Mouse (Mus musculus) hindbrain, postnatal 0 days (tissue): ENCODE data around the gene Gm20388. TPM values are rescaled to one million over a fixed set of nuclear protein-coding genes. Genes with fewer than 3 reads are reported as not detected.
A peak's percentile ranks its signal among the peaks of the same experiment; 100 is the strongest.

Source experiments
- ATAC-seq: fragments of 200-750 bp; cut with Nextera tagmentation; 2 replicates; pipeline ENCODE4 v1.8.0; 2017; ENCODE audit warnings: mild to moderate bottlenecking, moderate TSS enrichment, moderate library complexity
- DNase-seq: peaks from one replicate; pipeline ENCODE4 v3.0.0-alpha.2; 2015; ENCODE audit warnings: low spot score
- H3K27ac ChIP-seq: fragments of 300-500 bp; sonication (generic); 2 replicates; pipeline ENCODE4 v1.5.1; 2014; ENCODE audit warnings: mild to moderate bottlenecking
- H3K27me3 ChIP-seq: fragments of 300-500 bp; sonication (generic); 2 replicates; pipeline ENCODE4 v1.6.1; 2014; ENCODE audit warnings: low read length, mixed read lengths; ENCODE audit not compliant: insufficient read depth
- H3K36me3 ChIP-seq: fragments of 300-500 bp; sonication (generic); 2 replicates; pipeline ENCODE4 v1.6.1; 2014; ENCODE audit warnings: low read length, mixed read lengths; ENCODE audit not compliant: insufficient read depth
- H3K4me1 ChIP-seq: fragments of 300-500 bp; sonication (generic); 2 replicates; pipeline ENCODE4 v1.6.1; 2014; ENCODE audit warnings: antibody characterized with exemption, low read length, mixed read lengths; ENCODE audit not compliant: insufficient read depth
- H3K4me2 ChIP-seq: fragments of 300-500 bp; sonication (generic); 2 replicates; pipeline ENCODE4 v1.6.1; 2014; ENCODE audit warnings: low read depth, mild to moderate bottlenecking, low read length, moderate library complexity, mixed read lengths
- H3K4me3 ChIP-seq: fragments of 300-500 bp; sonication (generic); 2 replicates; pipeline ENCODE4 v1.5.1; 2014; ENCODE audit warnings: low read length
- H3K9ac ChIP-seq: fragments of 300-500 bp; sonication (generic); replicated peaks from 2 replicates; pipeline ENCODE4 v1.6.1; 2014; ENCODE audit warnings: mild to moderate bottlenecking, low read length, moderate library complexity, mixed read lengths
- H3K9me3 ChIP-seq: fragments of 300-500 bp; sonication (generic); 2 replicates; pipeline ENCODE4 v1.6.1; 2016; ENCODE audit warnings: low read length, mixed read lengths
- CTCF ChIP-seq: IDR thresholded peaks from 2 replicates; pipeline ENCODE4 v1.5.1; 2016; ENCODE audit warnings: antibody characterized with exemption, control low read depth, low read depth
- WGBS: fragments of 180-500 bp; shearing (Covaris S2); extraction: QIAGEN DNeasy Blood & Tissue Kit; methylation state at CpG from one replicate; pipeline ENCODE4 v1.1.7; 2014; 5-methylcytosine and 5-hydroxymethylcytosine counted together
- polyA plus RNA-seq: library from polyadenylated mRNA; unstranded; fragments of >200 nt; fragmentation: Nextera tagmentation; extraction: Ambion mirVana; gene quantifications from 2 replicates; pipeline ENCODE4 v1.2.1, GENCODE M21; 2015
- total RNA-seq: library from RNA; depleted of rRNA; stranded (reverse); fragments of >200 nt; gene quantifications from 2 replicates; pipeline ENCODE4 v1.2.3, GENCODE M21; 2014

The Gm20388 gene
- total and polyA plus RNA-seq, 2 experiments from 2014 or later: 71.3 TPM; not detected in 1

DNA sequence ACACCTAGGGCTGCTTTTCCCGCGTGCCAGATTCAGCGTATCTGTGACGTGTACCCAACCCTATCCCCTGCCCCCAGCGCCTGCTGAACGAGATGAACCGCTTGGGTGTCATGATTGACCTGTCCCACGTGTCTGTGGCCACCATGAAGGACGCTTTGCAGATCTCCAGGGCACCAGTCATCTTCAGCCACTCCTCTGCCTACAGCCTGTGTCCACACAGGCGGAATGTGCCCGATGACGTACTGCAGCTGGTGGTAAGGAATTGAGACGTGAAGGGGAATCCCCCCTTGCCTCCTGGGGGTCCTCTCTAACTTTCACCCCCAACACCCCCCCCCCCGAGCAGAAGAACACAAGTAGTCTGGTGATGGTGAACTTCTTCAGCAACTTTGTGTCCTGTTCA, 3289.2 kb downstream of the Gm20388 start:
- H3K9me3 ChIP-seq: no peaks in the 10 kb centered on the region
- H3K4me2 ChIP-seq: no peak overlapping the region
- H3K4me1 ChIP-seq: no peaks in the 10 kb centered on the region
- ATAC-seq (no peak), DNase-seq (no peak)
- no peaks in the 10 kb centered on the region for H3K36me3 ChIP-seq
- WGBS: 75% methylated on average over 14 of the region's 14 CpGs
- no peaks in the 10 kb centered on the region for H3K27me3 ChIP-seq
- H3K4me3 ChIP-seq: no peak overlapping the region
- TF ChIP-seq CTCF: no peak
- no peak overlapping the region for H3K27ac ChIP-seq
- no peak overlapping the region for H3K9ac ChIP-seq

DNA sequence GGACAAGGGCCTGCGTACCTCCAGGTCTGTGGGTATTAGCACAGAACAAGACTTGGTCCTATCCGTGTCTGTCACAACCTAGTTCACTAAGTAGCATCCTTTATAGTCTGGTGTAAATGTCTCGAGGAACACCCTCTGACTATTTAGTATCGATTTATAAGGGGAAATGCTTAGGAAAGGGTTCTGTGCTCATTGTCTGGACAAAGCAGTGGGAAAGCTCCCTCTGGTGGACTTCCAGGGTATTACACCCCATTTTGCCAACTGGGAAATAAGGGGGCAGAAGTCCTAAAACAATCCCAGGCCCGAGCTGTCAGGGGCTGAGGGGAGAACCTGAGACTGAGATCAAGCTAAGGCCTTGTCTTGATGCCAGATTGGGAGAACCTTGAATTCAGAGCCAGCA, 3291.6 kb downstream of the Gm20388 start:
- H3K4me1 ChIP-seq: no peaks in the 10 kb centered on the region
- H3K9me3 ChIP-seq: no peaks in the 10 kb centered on the region
- peak; percentile 88 for DNase-seq
- ATAC-seq: peak; percentile 50; the same call in 1 of the 2 replicates
- H3K4me2 ChIP-seq: no peak overlapping the region
- peaks cover 11% of the 10 kb centered on the region; the same call in 1 of the 2 replicates for H3K36me3 ChIP-seq
- H3K9ac ChIP-seq: no peak overlapping the region
- no peak overlapping the region for H3K27ac ChIP-seq
- no peaks in the 10 kb centered on the region for H3K27me3 ChIP-seq
- TF ChIP-seq CTCF: peak; percentile 99
- no peak overlapping the region for H3K4me3 ChIP-seq
- 23% methylated on average over 5 of the region's 5 CpGs for WGBS

DNA sequence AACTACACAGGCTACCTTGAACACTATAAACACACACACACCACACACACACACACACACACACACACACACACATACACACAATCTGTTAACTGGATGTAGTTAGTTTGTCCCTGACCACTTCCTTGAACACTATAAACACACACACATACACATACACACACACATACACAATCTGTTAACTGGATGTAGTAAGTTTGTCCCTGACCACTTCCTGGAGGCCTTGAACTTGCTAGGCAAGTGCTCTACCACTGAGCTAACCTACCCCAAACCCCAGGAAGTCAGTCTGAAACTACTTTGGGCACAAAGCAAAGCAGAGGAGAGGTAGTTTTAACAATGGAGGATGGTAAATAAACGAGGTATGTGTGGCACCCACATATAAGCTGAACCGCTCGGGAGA, 3292.9 kb downstream of the Gm20388 start:
- no peak for DNase-seq
- Histone ChIP-seq H3K27me3 (no peaks in the 10 kb centered on the region), H3K9ac (no peak overlapping the region), H3K36me3 (peaks cover 24% of the 10 kb centered on the region; the same call in 1 of the 2 replicates), H3K4me2 (no peak overlapping the region), H3K4me3 (no peak overlapping the region), H3K4me1 (no peaks in the 10 kb centered on the region), H3K27ac (no peak overlapping the region), H3K9me3 (no peaks in the 10 kb centered on the region)
- 85% methylated on average over 3 of the region's 3 CpGs for WGBS
- ATAC-seq: no peak
- no peak for TF ChIP-seq CTCF

DNA sequence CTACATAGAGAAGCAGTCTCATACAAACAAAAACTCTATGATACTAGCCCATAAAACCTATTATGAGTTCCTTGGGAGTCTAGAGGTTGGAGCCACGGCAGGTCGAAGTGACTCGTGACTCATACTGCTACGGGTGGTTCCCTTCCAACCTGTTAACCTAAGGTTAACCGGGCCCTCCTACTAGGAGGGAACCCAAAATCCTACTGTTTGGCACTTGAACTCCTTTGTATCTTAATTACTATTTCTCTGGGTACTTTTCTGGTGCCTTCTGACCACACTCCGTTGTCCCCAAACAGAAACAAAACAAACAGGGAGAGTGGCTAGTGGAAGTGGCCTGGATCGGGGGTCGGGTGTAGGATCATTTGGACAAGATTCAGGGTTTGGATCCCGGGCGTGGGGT, 3301.2 kb downstream of the Gm20388 start:
- Histone ChIP-seq H3K27ac (peak overlapping the region; percentile 78; the same call in 1 of the 2 replicates), H3K36me3 (peaks cover 28% of the 10 kb centered on the region; the same call in 1 of the 2 replicates), H3K4me2 (peak overlapping the region; percentile 95), H3K4me1 (peaks cover 13% of the 10 kb centered on the region), H3K9me3 (no peaks in the 10 kb centered on the region), H3K9ac (peak overlapping the region; percentile 99), H3K4me3 (peak overlapping the region; percentile 97), H3K27me3 (no peaks in the 10 kb centered on the region)
- WGBS: 51% methylated on average over 10 of the region's 10 CpGs
- ATAC-seq: no peak
- TF ChIP-seq CTCF: no peak
- DNase-seq: no peak

DNA sequence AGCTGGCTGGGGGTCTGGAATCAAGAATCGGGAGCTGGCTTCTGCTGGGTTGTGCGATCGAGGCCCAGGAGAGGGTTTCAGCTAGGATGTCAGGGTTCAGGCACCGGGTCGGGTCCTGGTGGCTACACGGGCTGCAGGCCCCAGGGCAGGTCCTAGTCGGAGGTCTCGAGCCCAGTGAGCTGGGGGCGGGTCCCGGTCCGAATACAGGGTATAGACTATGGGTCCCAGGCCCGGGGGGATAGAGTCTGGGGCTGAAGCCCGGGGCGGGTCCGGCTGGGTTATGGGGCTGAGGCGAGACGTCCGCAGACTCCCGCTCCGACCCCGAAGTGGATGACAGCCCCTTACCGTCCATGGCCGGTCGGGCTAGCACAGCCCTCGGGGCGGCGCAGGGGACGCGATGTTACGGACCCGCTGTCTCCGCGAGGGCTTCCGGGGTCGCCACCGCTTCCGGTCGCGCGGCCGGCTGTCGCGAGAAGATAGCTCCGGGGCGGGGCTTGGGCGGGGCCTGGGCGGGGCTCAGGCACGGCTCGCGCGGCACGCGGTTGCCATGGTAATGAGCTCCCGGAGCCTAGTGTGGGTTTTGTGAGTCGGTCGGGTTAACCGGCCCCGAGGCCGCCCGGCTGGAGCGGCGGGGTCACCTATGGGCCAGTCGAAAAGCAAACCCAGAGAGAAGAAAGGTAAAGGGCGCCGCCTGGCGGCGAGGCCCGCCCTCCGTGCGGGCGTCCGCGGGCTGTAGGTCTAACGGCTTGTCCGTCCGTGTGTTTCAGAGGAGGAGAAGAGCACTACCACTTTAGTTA, 3301.9 kb downstream of the Gm20388 start, which contains the start of the genes Chmp1a and Spata33:
Gene Chmp1a, minus strand, starts transcription at position 443 of the 797 bp plus-strand sequence.
Gene Spata33, plus strand, starts transcription at position 512 of the 797 bp plus-strand sequence.
- H3K9me3 ChIP-seq: no peaks in the 10 kb centered on the region
- peaks cover 13% of the 10 kb centered on the region for H3K4me1 ChIP-seq
- peaks cover 22% of the 10 kb centered on the region; the same call in 1 of the 2 replicates for H3K36me3 ChIP-seq
- no peaks in the 10 kb centered on the region for H3K27me3 ChIP-seq
- peak within 1 kb of the TSS; percentile 99 for H3K9ac ChIP-seq
- peak within 1 kb of the TSS; percentile 97 for H3K4me3 ChIP-seq
- peak within 1 kb of the TSS; percentile 78 for H3K27ac ChIP-seq
- peak; percentile 96 for ATAC-seq
- TF ChIP-seq CTCF: peak; percentile 66
- WGBS: under 1% methylated on average over 76 of the region's 76 CpGs
- DNase-seq: peak; percentile 96
- peak within 1 kb of the TSS; percentile 95 for H3K4me2 ChIP-seq

DNA sequence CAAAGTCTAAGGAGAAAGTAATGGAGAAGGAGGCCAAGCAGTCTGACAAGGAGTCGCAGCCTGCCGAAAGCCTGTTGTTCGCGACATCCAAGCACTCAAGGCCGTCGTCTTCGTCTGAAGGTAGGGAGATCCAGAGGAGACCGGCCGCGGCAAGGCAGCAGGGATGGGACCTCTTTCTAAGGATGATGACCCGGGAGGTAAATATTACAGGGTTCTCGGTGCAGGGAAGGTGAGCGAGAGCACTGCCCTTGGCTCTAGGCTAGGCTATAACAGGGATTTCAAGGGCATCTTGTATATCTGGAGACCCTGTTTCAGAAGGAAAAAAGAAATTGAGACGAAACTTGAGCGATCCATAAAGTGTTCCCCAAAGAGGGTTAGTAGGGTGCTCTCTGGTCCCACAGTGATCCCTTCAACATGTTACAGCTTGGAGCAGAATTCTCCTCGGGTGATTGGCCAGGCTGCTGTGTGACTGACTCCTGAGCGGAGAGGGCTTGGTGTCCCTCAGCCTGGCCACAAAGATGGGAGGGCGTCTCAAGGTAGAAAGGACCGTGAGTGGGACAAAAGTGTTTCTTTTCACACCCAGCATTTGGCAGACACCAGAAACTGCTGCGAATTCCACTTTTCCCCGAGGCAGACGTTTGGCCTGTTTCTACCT, 3302.6 kb downstream of the Gm20388 start:
- ATAC-seq (peak; percentile 11; the same call in 1 of the 2 replicates), DNase-seq (no peak)
- peak overlapping the region; percentile 70 for H3K27ac ChIP-seq
- H3K36me3 ChIP-seq: peaks cover 14% of the 10 kb centered on the region; the same call in 1 of the 2 replicates
- peaks cover 13% of the 10 kb centered on the region for H3K4me1 ChIP-seq
- H3K9me3 ChIP-seq: no peaks in the 10 kb centered on the region
- 18% methylated on average over 22 of the region's 22 CpGs for WGBS
- no peak for TF ChIP-seq CTCF
- H3K9ac ChIP-seq: peak overlapping the region; percentile 99
- peak overlapping the region; percentile 97 for H3K4me3 ChIP-seq
- H3K4me2 ChIP-seq: peak overlapping the region; percentile 95
- H3K27me3 ChIP-seq: no peaks in the 10 kb centered on the region
